Mouse (Mus musculus) liver, embryonic 14.5 days (tissue): ENCODE measurements around the gene Slc46a2.

Source experiments
- CTCF ChIP-seq: IDR thresholded peaks from 2 replicates; pipeline ENCODE4 v1.5.1; 2016; ENCODE audit warnings: antibody characterized with exemption, low read depth, control low read depth
- EP300 ChIP-seq: IDR thresholded peaks from 2 replicates; pipeline ENCODE4 v1.6.1; 2016; ENCODE audit warnings: antibody characterized with exemption, low read depth

- TF ChIP-seq CTCF: no peak
- TF ChIP-seq EP300: no peak
Observed at GRCm38 (mm10) chr4:59908785-59909184, 6.1 kb downstream of the Slc46a2 start.
